Mouse (Mus musculus) stomach, embryonic 16.5 days (tissue): ENCODE data around the gene Minos1. TPM values are rescaled to one million over a fixed set of nuclear protein-coding genes. Genes with fewer than 3 reads are reported as not detected.

Experiments used
- ATAC-seq: fragments of 200-750 bp; cut with Nextera tagmentation; 2 replicates; pipeline ENCODE4 v1.8.0; 2017; ENCODE audit warnings: moderate number of reproducible peaks, moderate TSS enrichment; ENCODE audit not compliant: insufficient read depth, low FRiP score
- H3K27ac ChIP-seq: fragments of 300-500 bp; sonication (generic); 2 replicates; pipeline ENCODE4 v1.5.1; 2014; ENCODE audit warnings: low read length
- H3K27me3 ChIP-seq: fragments of 300-500 bp; sonication (generic); 2 replicates; pipeline ENCODE4 v1.6.1; 2014; ENCODE audit warnings: low read length, control low read depth, mixed read lengths; ENCODE audit not compliant: control insufficient read depth, insufficient read depth
- H3K36me3 ChIP-seq: fragments of 300-500 bp; sonication (generic); 2 replicates; pipeline ENCODE4 v1.6.1; 2014; ENCODE audit warnings: low read length; ENCODE audit not compliant: control insufficient read depth, insufficient read depth
- H3K4me1 ChIP-seq: fragments of 300-500 bp; sonication (generic); 2 replicates; pipeline ENCODE4 v1.6.1; 2014; ENCODE audit warnings: low read length, control low read depth, mixed read lengths; ENCODE audit not compliant: control insufficient read depth, insufficient read depth
- H3K4me2 ChIP-seq: fragments of 300-500 bp; sonication (generic); 2 replicates; pipeline ENCODE4 v1.6.1; 2014; ENCODE audit warnings: low read depth, low read length, mixed read lengths
- H3K4me3 ChIP-seq: fragments of 300-500 bp; sonication (generic); replicated peaks from 2 replicates; pipeline ENCODE4 v1.5.1; 2014; ENCODE audit warnings: mild to moderate bottlenecking, low read length
- H3K9ac ChIP-seq: fragments of 300-500 bp; sonication (generic); 2 replicates; pipeline ENCODE4 v1.6.1; 2014; ENCODE audit warnings: low read length
- H3K9me3 ChIP-seq: fragments of 300-500 bp; sonication (generic); replicated peaks from 2 replicates; pipeline ENCODE4 v1.6.1; 2016; ENCODE audit warnings: low read length, control low read depth; ENCODE audit not compliant: control insufficient read depth
- WGBS: fragments of 180-500 bp; shearing (Covaris S2); extraction: QIAGEN DNeasy Blood & Tissue Kit; methylation state at CpG from one replicate; pipeline ENCODE4 v1.1.7; 2014; 5-methylcytosine and 5-hydroxymethylcytosine counted together
- polyA plus RNA-seq: library from polyadenylated mRNA; unstranded; fragments of >200 nt; fragmentation: Nextera tagmentation; extraction: Ambion mirVana; gene quantifications from 2 replicates; pipeline ENCODE4 v1.2.1, GENCODE M21; 2015

Gene Minos1
- polyA plus RNA-seq, 1 experiment from 2014 or later: 560 TPM

- Histone ChIP-seq H3K9me3 (peaks cover 6% of the 10 kb centered on the region; the same call in 1 of the 2 replicates), H3K36me3 (no peaks in the 10 kb centered on the region), H3K27me3 (no peaks in the 10 kb centered on the region), H3K4me3 (peak overlapping the region; percentile 69), H3K4me1 (peaks cover 24% of the 10 kb centered on the region), H3K9ac (peak overlapping the region; percentile 86), H3K4me2 (peak overlapping the region; percentile 85), H3K27ac (no peak overlapping the region)
- no peak; the same call in 1 of the 2 replicates for ATAC-seq
- WGBS: 29% methylated on average over 13 of the region's 13 CpGs
Observed at GRCm38 (mm10) chr4:139093196-139093530, 37.8 kb downstream of the Minos1 start.

DNA sequence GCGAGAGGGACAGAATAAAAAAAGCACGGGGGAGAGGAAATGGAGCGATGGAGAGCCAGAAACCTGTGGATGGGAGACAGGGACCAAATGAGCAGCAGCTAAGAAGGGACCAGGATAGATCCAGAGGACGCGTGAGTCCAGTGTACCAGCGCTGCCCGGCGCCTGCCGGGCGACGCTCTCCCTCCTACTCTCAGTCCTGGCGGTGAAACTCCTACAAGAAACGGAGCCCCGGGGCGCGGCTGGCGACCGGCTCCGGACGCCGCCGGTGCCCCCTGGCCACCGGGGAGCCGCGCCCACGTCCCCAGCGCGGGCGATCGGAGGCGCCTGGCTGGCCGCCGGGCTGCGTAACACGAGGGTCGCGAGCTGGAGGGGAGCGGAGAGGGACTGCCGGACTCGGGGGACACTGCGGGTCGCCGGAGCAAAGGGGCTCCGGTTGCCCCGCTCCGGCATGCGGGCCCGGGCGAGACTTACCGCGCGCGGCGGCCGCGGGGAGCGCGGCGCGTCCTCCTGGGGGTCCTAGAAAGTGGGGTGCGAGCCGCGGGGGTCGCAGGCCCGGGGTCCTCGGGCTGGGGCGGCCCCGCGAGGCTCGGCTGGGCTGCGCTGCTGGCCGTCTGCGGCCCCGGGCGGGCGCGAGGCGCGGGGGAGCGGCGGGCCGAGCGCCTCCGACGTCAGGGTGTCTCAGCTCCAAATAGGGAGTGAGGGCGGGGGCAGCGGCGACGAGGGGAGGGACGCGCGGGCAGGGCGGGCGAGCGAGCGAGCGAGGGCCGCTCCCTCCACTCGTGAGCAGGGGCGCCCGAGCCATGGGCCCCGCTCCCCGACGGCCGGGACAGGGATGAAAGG lies 38.3 kb downstream of the Minos1 start, which contains the start of gene Nbl1:
Gene Nbl1, minus strand, starts transcription at position 638 of the 840 bp plus-strand sequence.
- WGBS: under 1% methylated on average over 99 of the region's 105 CpGs
- Histone ChIP-seq H3K4me1 (peaks cover 24% of the 10 kb centered on the region), H3K4me2 (peak within 1 kb of the TSS; percentile 85), H3K4me3 (peak within 1 kb of the TSS; percentile 69), H3K9me3 (peaks cover 6% of the 10 kb centered on the region; the same call in 1 of the 2 replicates), H3K27ac (peak within 1 kb of the TSS; percentile 30; the same call in 1 of the 2 replicates), H3K9ac (peak within 1 kb of the TSS; percentile 86), H3K27me3 (no peaks in the 10 kb centered on the region), H3K36me3 (no peaks in the 10 kb centered on the region)
- ATAC-seq: peak; percentile 72

DNA sequence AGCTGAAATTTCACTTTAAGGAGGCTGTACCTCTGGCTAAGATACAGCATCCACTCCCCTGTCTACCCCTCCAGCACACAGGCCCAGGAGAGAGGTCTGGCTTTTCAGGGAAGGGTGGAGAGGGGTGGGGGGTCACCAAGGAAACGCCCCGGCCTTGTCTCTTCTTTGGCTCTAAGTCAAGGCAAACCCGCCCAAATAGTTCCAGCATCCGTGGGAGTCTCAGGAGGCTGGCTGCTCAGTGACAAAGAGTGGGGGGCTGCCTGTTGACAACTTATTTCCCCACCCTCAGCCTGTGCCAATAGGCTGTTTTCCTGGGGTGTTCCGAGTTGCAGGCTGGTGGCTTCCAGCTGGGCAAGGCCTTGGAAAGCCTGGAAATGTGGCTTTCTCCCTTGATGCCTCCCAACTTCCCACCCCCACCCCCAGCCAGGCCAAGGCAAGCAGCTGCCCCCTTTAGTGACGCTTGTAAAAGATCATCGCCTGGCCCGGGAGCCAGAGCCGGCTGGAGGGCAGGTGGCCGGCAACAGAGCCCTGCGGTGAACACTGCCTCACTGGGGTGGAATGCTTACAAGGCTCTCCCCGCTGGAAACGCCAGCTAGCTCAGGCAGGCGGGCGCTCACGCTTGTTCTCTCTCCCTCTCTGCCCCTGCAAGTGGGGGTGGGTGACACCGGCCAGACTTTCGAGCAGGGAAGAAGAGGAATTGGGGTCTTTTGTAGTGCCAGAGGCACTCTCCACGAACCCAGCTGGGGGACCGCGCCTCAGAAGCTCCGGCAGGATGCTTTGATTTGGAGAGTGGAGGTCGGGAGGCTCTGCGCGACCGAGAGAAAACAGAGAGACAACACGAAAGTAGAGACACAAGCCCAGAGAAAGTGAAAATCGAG lies 39.2 kb downstream of the Minos1 start:
- Histone ChIP-seq H3K27me3 (no peaks in the 10 kb centered on the region), H3K27ac (no peak overlapping the region; the same call in 1 of the 2 replicates), H3K9me3 (peaks cover 6% of the 10 kb centered on the region; the same call in 1 of the 2 replicates), H3K4me1 (peaks cover 24% of the 10 kb centered on the region), H3K9ac (peak overlapping the region; percentile 86), H3K4me2 (peak overlapping the region; percentile 85), H3K4me3 (peak overlapping the region; percentile 69), H3K36me3 (no peaks in the 10 kb centered on the region)
- no peak for ATAC-seq
- 7% methylated on average over 28 of the region's 28 CpGs for WGBS

DNA sequence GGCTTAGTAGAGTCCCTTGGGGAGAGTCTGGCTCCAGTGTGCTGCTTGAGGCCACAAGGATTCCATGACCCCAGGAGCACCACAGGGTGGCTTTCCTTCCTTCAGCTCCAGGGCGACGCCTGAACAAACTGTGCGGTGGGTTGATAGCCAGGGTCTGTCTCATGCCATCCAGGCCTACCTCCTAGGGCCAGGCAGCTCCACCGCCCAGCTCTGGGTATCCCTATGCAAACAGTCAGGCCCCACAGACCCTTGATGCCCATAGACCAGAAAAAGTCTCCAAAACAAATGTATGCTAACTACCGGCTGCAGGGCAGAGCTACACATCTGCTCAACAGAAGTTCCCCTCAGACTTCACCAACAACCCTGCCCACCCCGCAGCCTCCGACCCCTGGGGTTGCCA lies 39.8 kb downstream of the Minos1 start:
- Histone ChIP-seq H3K27me3 (no peaks in the 10 kb centered on the region), H3K36me3 (no peaks in the 10 kb centered on the region), H3K4me3 (peak overlapping the region; percentile 69), H3K9me3 (peaks cover 6% of the 10 kb centered on the region; the same call in 1 of the 2 replicates), H3K4me1 (peaks cover 20% of the 10 kb centered on the region), H3K27ac (no peak overlapping the region), H3K9ac (peak overlapping the region; percentile 86; the same call in 1 of the 2 replicates), H3K4me2 (peak overlapping the region; percentile 85)
- 45% methylated on average over 7 of the region's 7 CpGs for WGBS
- no peak for ATAC-seq

DNA sequence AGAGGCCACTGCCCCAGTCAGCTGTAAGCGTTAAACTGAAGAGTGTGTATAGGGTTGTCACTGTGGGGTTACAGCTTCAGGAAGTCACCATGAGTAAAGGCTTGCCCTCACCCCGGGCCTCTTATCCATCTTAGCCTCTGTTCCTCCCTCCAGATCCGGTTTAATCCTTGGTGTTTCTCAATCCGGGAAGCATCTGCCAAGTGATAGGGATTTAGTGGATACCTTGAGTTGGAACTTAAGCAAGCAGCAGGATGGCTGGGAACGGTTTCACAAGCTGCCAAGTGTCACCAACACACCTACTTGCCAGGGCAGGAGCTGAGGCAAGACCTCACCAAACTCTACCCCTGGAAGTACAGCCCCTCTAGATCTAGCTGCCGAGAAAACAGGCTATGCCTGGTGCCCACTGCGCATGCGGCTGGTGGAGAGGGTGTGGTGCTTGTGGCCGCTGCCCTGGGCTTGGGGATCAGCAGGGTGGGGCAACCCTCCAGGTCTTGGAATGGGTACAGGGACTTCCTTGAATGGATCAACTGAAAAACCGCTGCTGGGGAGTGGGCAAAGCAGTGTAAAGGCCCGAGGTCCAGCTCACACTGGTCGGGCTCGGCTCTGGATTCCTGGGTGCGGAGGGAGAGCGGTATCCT lies 40.5 kb downstream of the Minos1 start:
- Histone ChIP-seq H3K9me3 (peaks cover 6% of the 10 kb centered on the region; the same call in 1 of the 2 replicates), H3K9ac (0 out of 2 replicates have a peak overlapping the region, but pooled peaks have one; percentile 7), H3K4me2 (peak overlapping the region; percentile 85; the same call in 1 of the 2 replicates), H3K36me3 (no peaks in the 10 kb centered on the region), H3K4me1 (peaks cover 14% of the 10 kb centered on the region), H3K4me3 (no peak overlapping the region; the same call in 1 of the 2 replicates), H3K27me3 (no peaks in the 10 kb centered on the region), H3K27ac (no peak overlapping the region)
- WGBS: 57% methylated on average over 15 of the region's 15 CpGs
- no peak for ATAC-seq

- Histone ChIP-seq H3K4me2 (no peak overlapping the region), H3K4me3 (no peak overlapping the region), H3K9me3 (no peaks in the 10 kb centered on the region), H3K4me1 (peaks cover 10% of the 10 kb centered on the region; the same call in 1 of the 2 replicates), H3K9ac (no peak overlapping the region), H3K36me3 (no peaks in the 10 kb centered on the region), H3K27ac (no peak overlapping the region), H3K27me3 (no peaks in the 10 kb centered on the region)
- ATAC-seq: no peak
- 53% methylated on average over 9 of the region's 9 CpGs for whole genome bisulfite sequencing
Observed at GRCm38 (mm10) chr4:139088982-139089671, 41.8 kb downstream of the Minos1 start.

- ATAC-seq: no peak
- no peak overlapping the region for H3K27ac ChIP-seq
- H3K9me3 ChIP-seq: no peaks in the 10 kb centered on the region
- no peak overlapping the region for H3K9ac ChIP-seq
- no peak overlapping the region for H3K4me3 ChIP-seq
- peaks cover 21% of the 10 kb centered on the region for H3K4me1 ChIP-seq
- no peaks in the 10 kb centered on the region for H3K27me3 ChIP-seq
- H3K4me2 ChIP-seq: no peak overlapping the region
- H3K36me3 ChIP-seq: no peaks in the 10 kb centered on the region
- 77% methylated on average over 4 of the region's 4 CpGs for WGBS
Observed at GRCm38 (mm10) chr4:139086984-139087383, 43.9 kb downstream of the Minos1 start.

DNA sequence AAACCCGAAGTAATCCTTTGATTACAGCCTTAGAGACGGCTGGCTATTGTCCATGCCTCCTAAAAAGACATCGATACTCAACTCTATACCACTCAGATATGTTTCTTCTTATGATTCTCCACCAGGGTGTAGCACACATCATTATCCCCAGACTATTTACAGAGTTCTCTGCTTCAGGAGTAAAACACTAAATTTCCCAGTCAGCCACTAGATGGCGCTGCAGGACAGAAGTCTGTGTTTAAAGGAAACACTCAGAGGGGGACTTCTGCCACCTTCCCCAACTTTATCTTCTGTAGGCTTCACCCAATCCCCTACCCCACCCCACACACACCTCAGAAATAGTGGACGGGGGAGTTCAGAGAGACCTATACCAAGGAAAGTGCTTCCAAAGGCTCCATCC lies 44.9 kb downstream of the Minos1 start:
- peak; percentile 31; the same call in 1 of the 2 replicates for ATAC-seq
- Histone ChIP-seq H3K4me2 (no peak overlapping the region), H3K4me3 (no peak overlapping the region), H3K27me3 (no peaks in the 10 kb centered on the region), H3K9me3 (no peaks in the 10 kb centered on the region), H3K36me3 (no peaks in the 10 kb centered on the region), H3K4me1 (peaks cover 20% of the 10 kb centered on the region), H3K9ac (no peak overlapping the region), H3K27ac (no peak overlapping the region)
- 10% methylated on average over 5 of the region's 5 CpGs for WGBS
